Mouse (Mus musculus): ENCODE measurements around the gene Mettl26. TPM values are rescaled to one million over a fixed set of nuclear protein-coding genes. Genes with fewer than 3 reads are reported as not detected.

Gene Mettl26
- total RNA-seq, 1 experiment from 2014 or later, result 144 TPM

Small RNAs within 50 kb of the gene (microRNA-seq; reads per million reads assigned to microRNA genes)
- 1.7 to 2.5 reads per million in 2 experiments for gene Mir3082

Other genes with a start within 250 kb of the Mettl26 start
- gene Gng13, start 157.9 kb upstream of the Mettl26 start, total RNA-seq (2021), result not detected in 2 replicates
- gene Chtf18, start 147.7 kb upstream of the Mettl26 start, total RNA-seq (2021), result 6.3 and 7.8 TPM in 2 replicates
- 14.1 and 14.6 TPM in 2 replicates for gene Rpusd1, start 147.4 kb upstream of the Mettl26 start, total RNA-seq (2021)
- not detected in 2 replicates for gene Mslnl, start 139.0 kb upstream of the Mettl26 start, total RNA-seq (2021)
- 2.2 and 3.7 TPM in 2 replicates for gene Msln, start 120.7 kb upstream of the Mettl26 start, total RNA-seq (2021)
- gene Narfl, start 101.3 kb upstream of the Mettl26 start, total RNA-seq (2021), result 31.6 and 31.8 TPM in 2 replicates
- gene Haghl, start 89.4 kb upstream of the Mettl26 start, total RNA-seq (2021), result 22.6 and 43.5 TPM in 2 replicates
- not detected in 2 replicates for gene Ccdc78, start 88.5 kb upstream of the Mettl26 start, total RNA-seq (2021)
- gene Fam173a, start 82.2 kb upstream of the Mettl26 start, total RNA-seq (2021), result 84.7 and 102 TPM in 2 replicates
- not detected in 2 replicates for gene AC134908.4, start 79.4 kb upstream of the Mettl26 start, total RNA-seq (2021)
- gene Metrn, start 77.9 kb upstream of the Mettl26 start, total RNA-seq (2021), result 22.1 and 25.5 TPM in 2 replicates
- 35.5 and 40.7 TPM in 2 replicates for gene Fbxl16, start 66.0 kb upstream of the Mettl26 start, total RNA-seq (2021)
- gene Wdr24, start 51.4 kb upstream of the Mettl26 start, total RNA-seq (2021), result 24.9 and 25.4 TPM in 2 replicates
- gene Jmjd8, start 46.2 kb upstream of the Mettl26 start, total RNA-seq (2021), result 92.9 and 104 TPM in 2 replicates
- gene Stub1, start 41.7 kb upstream of the Mettl26 start, total RNA-seq (2021), result 182 and 205 TPM in 2 replicates
- 15.4 and 20.2 TPM in 2 replicates for gene Rhbdl1, start 37.8 kb upstream of the Mettl26 start, total RNA-seq (2021)
- 12.8 and 26.6 TPM in 2 replicates for gene Gm20683, start 33.3 kb upstream of the Mettl26 start, total RNA-seq (2021)
- gene Rhot2, start 30.2 kb upstream of the Mettl26 start, total RNA-seq (2021), result 124 and 130 TPM in 2 replicates
- gene Wdr90, start 13.6 kb upstream of the Mettl26 start, total RNA-seq (2021), result 26.7 and 28.0 TPM in 2 replicates
- 479 and 493 TPM in 2 replicates for gene Mcrip2, start 6.3 kb upstream of the Mettl26 start, total RNA-seq (2021)
- gene Wfikkn1, start 5.8 kb downstream of the Mettl26 start, total RNA-seq (2021), result 2.7 and 3.3 TPM in 2 replicates
- 33.0 and 36.9 TPM in 2 replicates for gene Rab40c, start 44.7 kb downstream of the Mettl26 start, total RNA-seq (2021)
- gene Pigq, start 69.9 kb downstream of the Mettl26 start, total RNA-seq (2021), result 110 and 113 TPM in 2 replicates
- not detected in 2 replicates for gene Nhlrc4, start 69.9 kb downstream of the Mettl26 start, total RNA-seq (2021)
- gene A930017K11Rik, start 77.5 kb downstream of the Mettl26 start, total RNA-seq (2021), result not detected in 2 replicates
- 22.8 and 24.5 TPM in 2 replicates for gene Capn15, start 110.7 kb downstream of the Mettl26 start, total RNA-seq (2021)
- gene Rab11fip3, start 194.5 kb downstream of the Mettl26 start, total RNA-seq (2021), result 22.7 and 25.2 TPM in 2 replicates
- gene Decr2, start 215.3 kb downstream of the Mettl26 start, total RNA-seq (2021), result 18.5 and 22.6 TPM in 2 replicates
- 2.0 and 4.5 TPM in 2 replicates for gene Nme4, start 220.5 kb downstream of the Mettl26 start, total RNA-seq (2021)
- 8.6 and 10.8 TPM in 2 replicates for gene Tmem8, start 238.2 kb downstream of the Mettl26 start, total RNA-seq (2021)
- gene Mrpl28, start 248.4 kb downstream of the Mettl26 start, total RNA-seq (2021), result 80.3 and 83.4 TPM in 2 replicates